Mouse (Mus musculus) liver, postnatal 0 days (tissue): ENCODE data around the gene Ntm.

ENCODE experiments used
- CTCF ChIP-seq: sonication (generic); IDR thresholded peaks from 2 replicates; pipeline ENCODE4 v1.5.1; 2016; ENCODE audit warnings: antibody characterized with exemption, low read depth
- EP300 ChIP-seq: IDR thresholded peaks from 2 replicates; pipeline ENCODE4 v1.6.1; 2016; ENCODE audit warnings: antibody characterized with exemption, low read depth, mild to moderate bottlenecking

GRCm38 (mm10) chr9:30005701-30006100 lies 42.8 kb upstream of the Ntm start:
- TF ChIP-seq CTCF (no peak), EP300 (no peak)
